Mouse (Mus musculus) liver, postnatal 0 days (tissue): ENCODE data around the gene Galnt18.

Experiments
- CTCF ChIP-seq: sonication (generic); IDR thresholded peaks from 2 replicates; pipeline ENCODE4 v1.5.1; 2016; ENCODE audit warnings: antibody characterized with exemption, low read depth
- EP300 ChIP-seq: IDR thresholded peaks from 2 replicates; pipeline ENCODE4 v1.6.1; 2016; ENCODE audit warnings: antibody characterized with exemption, low read depth, mild to moderate bottlenecking

GRCm38 (mm10) chr7:111766145-111766767 is 13.5 kb downstream of the Galnt18 start:
- TF ChIP-seq CTCF, result no peak
- no peak for TF ChIP-seq EP300
